Mouse (Mus musculus) intestine, postnatal 0 days (tissue): ENCODE data around the gene Oaz1. TPM values are rescaled to one million over a fixed set of nuclear protein-coding genes. Genes with fewer than 3 reads are reported as not detected.
A peak's percentile ranks its signal among the peaks of the same experiment; 100 is the strongest.
"Not testable (repeated sequence)": the region's sequence is repeated elsewhere in the genome, so short reads cannot be mapped to it uniquely, and the experiment has no call there.

ENCODE experiments used
- ATAC-seq: fragments of 200-750 bp; cut with Nextera tagmentation; 2 replicates; pipeline ENCODE4 v1.8.0; 2017; ENCODE audit warnings: mild to moderate bottlenecking, moderate TSS enrichment, moderate library complexity
- H3K27ac ChIP-seq: fragments of 300-500 bp; sonication (generic); 2 replicates; pipeline ENCODE4 v1.5.1; 2014; ENCODE audit warnings: mild to moderate bottlenecking, low read depth, low read length, moderate library complexity
- H3K27me3 ChIP-seq: fragments of 300-500 bp; sonication (generic); replicated peaks from 2 replicates; pipeline ENCODE4 v1.6.1; 2014; ENCODE audit warnings: low read length, mixed read lengths; ENCODE audit not compliant: control insufficient read depth, insufficient read depth
- H3K36me3 ChIP-seq: fragments of 300-500 bp; sonication (generic); 2 replicates; pipeline ENCODE4 v1.6.1; 2014; ENCODE audit warnings: mild to moderate bottlenecking, moderate library complexity; ENCODE audit not compliant: control insufficient read depth, insufficient read depth
- H3K4me1 ChIP-seq: fragments of 300-500 bp; sonication (generic); replicated peaks from 2 replicates; pipeline ENCODE4 v1.6.1; 2014; ENCODE audit warnings: antibody characterized with exemption, low read length, mixed read lengths; ENCODE audit not compliant: control insufficient read depth, insufficient read depth
- H3K4me2 ChIP-seq: fragments of 300-500 bp; sonication (generic); replicated peaks from 2 replicates; pipeline ENCODE4 v1.6.1; 2014; ENCODE audit warnings: low read depth, mild to moderate bottlenecking, moderate library complexity
- H3K4me3 ChIP-seq: fragments of 300-500 bp; sonication (generic); 2 replicates; pipeline ENCODE4 v1.5.1; 2014; ENCODE audit warnings: low read depth, low read length
- H3K9ac ChIP-seq: fragments of 300-500 bp; sonication (generic); 2 replicates; pipeline ENCODE4 v1.6.1; 2014; ENCODE audit warnings: mild to moderate bottlenecking, low read depth, low read length
- H3K9me3 ChIP-seq: fragments of 300-500 bp; sonication (generic); 2 replicates; pipeline ENCODE4 v1.6.1; 2016; ENCODE audit warnings: mixed run types; ENCODE audit not compliant: control insufficient read depth
- CTCF ChIP-seq: sonication (generic); IDR thresholded peaks from 2 replicates; pipeline ENCODE4 v1.5.1; 2016; ENCODE audit warnings: low read depth, mild to moderate bottlenecking, control low read depth, antibody characterized with exemption, moderate library complexity
- WGBS: fragments of 180-500 bp; shearing (Covaris S2); extraction: QIAGEN DNeasy Blood & Tissue Kit; methylation state at CpG from one replicate; pipeline ENCODE4 v1.1.7; 2014; 5-methylcytosine and 5-hydroxymethylcytosine counted together
- polyA plus RNA-seq: library from polyadenylated mRNA; unstranded; fragments of >200 nt; fragmentation: Nextera tagmentation; extraction: Ambion mirVana; gene quantifications from 2 replicates; pipeline ENCODE4 v1.2.1, GENCODE M21; 2015

The Oaz1 gene
- polyA plus RNA-seq, 1 experiment from 2014 or later, result 1,019 TPM

DNA sequence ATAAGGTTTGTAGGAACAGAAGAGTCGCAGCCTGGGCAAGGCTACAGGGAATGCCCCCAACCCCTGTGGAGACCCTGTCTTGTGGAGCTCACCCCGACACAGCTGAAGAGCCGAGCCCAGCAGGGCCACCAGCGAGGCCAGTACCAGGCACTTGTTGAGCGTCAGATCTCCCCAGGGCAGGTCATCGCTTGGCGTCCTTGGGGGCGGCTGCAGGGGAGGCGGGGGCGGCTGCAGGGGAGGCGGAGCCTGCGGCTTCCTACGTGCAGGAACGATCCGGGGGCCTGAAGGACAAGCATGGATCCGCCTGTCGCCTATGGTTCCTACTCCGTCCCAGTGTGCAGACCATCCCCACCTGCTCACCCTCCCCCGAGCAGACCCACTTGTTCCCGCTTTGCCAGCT lies 16.4 kb upstream of the Oaz1 start:
- H3K9ac ChIP-seq, result no peak overlapping the region
- 7% methylated on average over 18 of the region's 20 CpGs for WGBS

DNA sequence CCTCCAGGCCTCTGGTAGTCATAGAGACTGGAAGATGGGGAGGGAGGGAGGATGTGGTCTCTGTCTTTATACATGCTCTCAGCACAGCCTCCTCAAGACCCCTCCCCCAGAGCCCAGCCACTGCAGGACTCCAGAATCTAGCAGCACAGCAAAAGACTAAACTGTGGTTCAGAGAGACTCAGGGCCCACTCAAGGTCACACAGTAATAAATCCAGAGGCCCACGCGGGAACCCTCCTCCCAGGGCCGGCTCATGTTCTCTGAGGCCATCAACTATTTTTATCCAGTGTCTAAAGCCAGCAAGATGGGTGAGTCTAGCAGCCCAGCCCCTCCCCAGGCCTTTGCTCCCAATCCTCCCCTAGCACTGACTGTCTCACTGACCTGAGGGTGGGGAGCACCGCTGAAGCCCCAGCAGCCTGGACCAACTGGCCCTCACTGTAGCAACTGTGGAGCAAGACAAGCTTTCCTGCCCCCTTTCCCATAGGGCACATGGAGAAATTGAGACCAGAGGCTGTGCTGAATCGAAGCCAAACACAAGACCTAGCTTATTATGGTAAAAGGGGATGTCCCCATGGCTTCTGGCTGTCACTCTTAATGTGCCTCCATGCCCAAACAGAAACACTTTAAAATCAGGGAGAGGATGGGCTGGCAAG lies 13.9 kb upstream of the Oaz1 start:
- H3K4me2 ChIP-seq, result no peak overlapping the region
- ATAC-seq, result no peak
- no peak for TF ChIP-seq CTCF
- no peaks in the 10 kb centered on the region for H3K9me3 ChIP-seq
- H3K27me3 ChIP-seq, result peaks cover 12% of the 10 kb centered on the region
- H3K9ac ChIP-seq, result no peak overlapping the region
- H3K27ac ChIP-seq, result no peak overlapping the region
- H3K36me3 ChIP-seq, result no peaks in the 10 kb centered on the region
- H3K4me1 ChIP-seq, result 0 out of 2 replicates have a peak, but pooled peaks cover 13% of the 10 kb centered on the region
- WGBS, result 25% methylated on average over 5 of the region's 5 CpGs
- H3K4me3 ChIP-seq, result no peak overlapping the region

More for the DNA sequence above, 16.4 kb upstream of the Oaz1 start:
- peaks cover 2% of the 10 kb centered on the region; the same call in 1 of the 2 replicates for H3K36me3 ChIP-seq
- H3K4me3 ChIP-seq, result no peak overlapping the region
- 0 out of 2 replicates have a peak, but pooled peaks cover 13% of the 10 kb centered on the region for H3K4me1 ChIP-seq
- peak overlapping the region; percentile 43 for H3K4me2 ChIP-seq
- H3K27me3 ChIP-seq, result peaks cover 20% of the 10 kb centered on the region
- H3K9me3 ChIP-seq, result no peaks in the 10 kb centered on the region
- no peak for TF ChIP-seq CTCF
- H3K27ac ChIP-seq, result no peak overlapping the region
- ATAC-seq, result no peak

DNA sequence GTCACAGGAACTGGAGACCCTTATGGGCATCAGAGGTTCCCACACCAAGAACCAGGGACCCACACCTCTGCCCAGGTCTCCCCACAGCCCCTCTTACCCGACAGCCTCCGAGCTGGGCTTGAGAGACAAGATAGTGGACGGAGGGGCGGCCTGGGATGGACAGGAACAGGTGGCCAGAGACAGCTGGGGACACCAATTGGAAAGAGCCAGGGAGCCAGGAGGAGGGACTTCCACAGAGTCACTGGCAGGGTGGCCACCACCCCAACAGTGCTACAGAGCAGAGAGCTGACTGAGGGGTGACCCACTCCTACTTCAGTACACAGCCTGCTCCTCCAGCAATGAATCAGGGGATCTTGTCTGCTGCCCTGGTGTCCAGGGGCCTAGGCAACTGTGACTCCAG lies 13.1 kb upstream of the Oaz1 start, which contains the start of gene Jsrp1:
TSS of gene Jsrp1 (minus strand) at position 133 of the 400 bp plus-strand sequence.
- no peak for ATAC-seq
- no peak within 1 kb of the TSS for H3K9ac ChIP-seq
- no peak for TF ChIP-seq CTCF
- peaks cover 9% of the 10 kb centered on the region for H3K27me3 ChIP-seq
- no peaks in the 10 kb centered on the region for H3K9me3 ChIP-seq
- 76% methylated on average over 4 of the region's 4 CpGs for WGBS
- H3K36me3 ChIP-seq, result no peaks in the 10 kb centered on the region
- no peak within 1 kb of the TSS for H3K27ac ChIP-seq
- 0 out of 2 replicates have a peak, but pooled peaks cover 11% of the 10 kb centered on the region for H3K4me1 ChIP-seq
- no peak within 1 kb of the TSS for H3K4me2 ChIP-seq
- H3K4me3 ChIP-seq, result no peak within 1 kb of the TSS

- TF ChIP-seq CTCF, result no peak
- no peak for ATAC-seq
- WGBS, result 56% methylated on average over 7 of the region's 7 CpGs
- Histone ChIP-seq H3K27me3 (no peaks in the 10 kb centered on the region), H3K27ac (no peak overlapping the region), H3K4me1 (0 out of 2 replicates have a peak, but pooled peaks cover 7% of the 10 kb centered on the region), H3K36me3 (no peaks in the 10 kb centered on the region), H3K4me2 (no peak overlapping the region), H3K9me3 (no peaks in the 10 kb centered on the region), H3K4me3 (no peak overlapping the region), H3K9ac (no peak overlapping the region)
Measured at GRCm38 (mm10) chr10:80814800-80815199, 11.7 kb upstream of the Oaz1 start.

DNA sequence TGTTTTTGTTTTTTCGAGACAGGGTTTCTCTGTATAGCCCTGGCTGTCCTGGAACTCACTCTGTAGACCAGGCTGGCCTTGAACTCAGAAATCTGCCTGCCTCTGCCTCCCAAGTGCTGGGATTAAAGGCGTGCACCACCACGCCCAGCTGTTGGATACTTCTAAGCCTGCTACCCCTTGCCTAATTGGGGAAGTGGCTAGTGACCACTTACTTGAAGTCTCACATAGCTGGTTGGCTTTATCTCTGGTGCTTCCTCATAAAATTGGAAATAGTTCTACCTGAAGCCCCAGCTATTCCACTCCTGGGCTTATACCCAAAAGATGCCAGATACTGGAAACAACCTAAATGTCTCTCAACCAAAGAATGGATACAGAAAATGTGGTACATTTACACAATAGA lies 10.2 kb upstream of the Oaz1 start:
- not testable (repeated sequence) for ATAC-seq, H3K4me3 ChIP-seq, H3K9ac ChIP-seq, H3K27ac ChIP-seq, H3K4me1 ChIP-seq, H3K4me2 ChIP-seq, H3K9me3 ChIP-seq, H3K27me3 ChIP-seq, H3K36me3 ChIP-seq
- 81% methylated on average over 3 of the region's 3 CpGs for WGBS

GRCm38 (mm10) chr10:80817164-80817563 lies 9.3 kb upstream of the Oaz1 start:
- Histone ChIP-seq H3K36me3 (no peaks in the 10 kb centered on the region), H3K9ac (no peak overlapping the region), H3K4me2 (no peak overlapping the region), H3K27me3 (no peaks in the 10 kb centered on the region), H3K27ac (no peak overlapping the region), H3K4me3 (no peak overlapping the region), H3K4me1 (no peaks in the 10 kb centered on the region), H3K9me3 (no peaks in the 10 kb centered on the region)
- no peak for TF ChIP-seq CTCF
- WGBS, result 53% methylated on average over 2 of the region's 2 CpGs
- ATAC-seq, result no peak
